Mouse (Mus musculus) urinary bladder, postnatal 25 days (tissue): ENCODE measurements at regions not wholly inside any gene's neighbourhood (a gene's known extent, or its start where the extent isn't known, plus 50 kb on each side); places are given as distances from the start of the nearest gene placed in this dataset.
A peak's percentile ranks its signal among the peaks of the same experiment; 100 is the strongest.

Source experiments
- DNase-seq: peaks from one replicate; pipeline ENCODE4 v3.0.0; 2022; ENCODE audit warnings: low spot score

- DNase-seq: no peak
Measured at GRCm38 (mm10) chr1:90288892-90289731, 85.3 kb downstream of the Ackr3 start.

- no peak for DNase-seq
Measured at GRCm38 (mm10) chr1:90289732-90290215, 86.0 kb downstream of the Ackr3 start.

- DNase-seq: no peak
Measured at GRCm38 (mm10) chr1:90290428-90291197, 86.8 kb downstream of the Ackr3 start.

- DNase-seq: no peak
Measured at GRCm38 (mm10) chr1:90291256-90291655, 87.5 kb downstream of the Ackr3 start.

GRCm38 (mm10) chr1:90297751-90298150 lies 94.0 kb downstream of the Ackr3 start:
- DNase-seq: no peak

GRCm38 (mm10) chr1:90300229-90300628 lies 96.4 kb downstream of the Ackr3 start:
- no peak for DNase-seq

GRCm38 (mm10) chr1:90304331-90304730 lies 100.6 kb downstream of the Ackr3 start:
- DNase-seq: no peak

- DNase-seq: no peak
Measured at GRCm38 (mm10) chr1:90311016-90311415, 107.2 kb downstream of the Ackr3 start.

GRCm38 (mm10) chr1:90311649-90312442 lies 108.1 kb downstream of the Ackr3 start:
- DNase-seq: no peak

- DNase-seq: no peak
Measured at GRCm38 (mm10) chr1:90313750-90314359, 110.1 kb downstream of the Ackr3 start.

GRCm38 (mm10) chr1:90317902-90318301 lies 114.1 kb downstream of the Ackr3 start:
- DNase-seq: no peak

- DNase-seq: no peak
Measured at GRCm38 (mm10) chr1:90318502-90318901, 114.7 kb downstream of the Ackr3 start.

- no peak for DNase-seq
Measured at GRCm38 (mm10) chr1:90320518-90320917, 116.7 kb downstream of the Ackr3 start.

- no peak for DNase-seq
Measured at GRCm38 (mm10) chr1:90321501-90321900, 117.7 kb downstream of the Ackr3 start.

- DNase-seq: no peak
Measured at GRCm38 (mm10) chr1:90327237-90327636, 123.5 kb downstream of the Ackr3 start.

- DNase-seq: no peak
Measured at GRCm38 (mm10) chr1:90332531-90332930, 128.8 kb downstream of the Ackr3 start.

- DNase-seq: no peak
Measured at GRCm38 (mm10) chr1:90333676-90334430, 130.1 kb downstream of the Ackr3 start.

GRCm38 (mm10) chr1:90335001-90335747 lies 131.4 kb downstream of the Ackr3 start:
- peak; percentile 33 for DNase-seq

- DNase-seq: no peak
Measured at GRCm38 (mm10) chr1:90337876-90338316, 134.1 kb downstream of the Ackr3 start.

- DNase-seq: no peak
Measured at GRCm38 (mm10) chr1:90342346-90342745, 138.6 kb downstream of the Ackr3 start.
